Mouse (Mus musculus): ENCODE results near the gene Trmt10b. TPM values are rescaled to one million over a fixed set of nuclear protein-coding genes. Genes with fewer than 3 reads are reported as not detected.

Trmt10b gene
- total RNA-seq, 2 experiments from 2014 or later = 3.1 to 4.9 TPM

DNA sequence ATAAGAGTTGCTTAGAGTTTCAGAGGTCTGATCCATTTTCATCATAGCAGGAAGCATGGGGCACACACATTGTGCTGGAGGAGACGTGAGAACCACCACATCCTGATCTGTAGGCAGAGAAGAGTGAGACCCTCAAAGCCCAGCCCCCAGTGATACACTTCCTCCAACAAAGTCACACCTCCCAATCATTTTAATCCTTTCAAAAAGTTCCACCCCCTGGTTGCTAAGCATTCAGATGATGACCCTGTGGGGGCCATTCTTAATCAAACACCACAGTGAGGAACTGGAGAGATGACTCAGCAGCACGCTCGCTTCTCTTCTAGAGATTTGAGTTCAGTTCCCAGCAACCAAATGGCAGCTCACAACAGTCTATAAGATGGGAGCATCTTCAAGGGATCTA lies 35.5 kb downstream of the Trmt10b start:
- DNase-seq = no peak

GRCm38 (mm10) chr4:45341226-45341625 lies 44.3 kb downstream of the Trmt10b start:
- intact Hi-C loops (cut with DNase I; ENCODE audit: low total_unique reads) = no loop called here
- no peak for DNase-seq

More for the DNA sequence above, 35.5 kb downstream of the Trmt10b start:
- intact Hi-C loops (cut with DNase I; ENCODE audit: low total_unique reads) = no loop called here

- peak; percentile 95 for DNase-seq
- intact Hi-C loops (cut with DNase I; ENCODE audit: low total_unique reads) = no loop called here
These were observed 44.8 kb downstream of the Trmt10b start, which contains the start of gene Dcaf10 for GRCm38 (mm10) chr4:45341669-45342249. Dcaf10 (plus strand) TSS chr4:45342101.

DNA sequence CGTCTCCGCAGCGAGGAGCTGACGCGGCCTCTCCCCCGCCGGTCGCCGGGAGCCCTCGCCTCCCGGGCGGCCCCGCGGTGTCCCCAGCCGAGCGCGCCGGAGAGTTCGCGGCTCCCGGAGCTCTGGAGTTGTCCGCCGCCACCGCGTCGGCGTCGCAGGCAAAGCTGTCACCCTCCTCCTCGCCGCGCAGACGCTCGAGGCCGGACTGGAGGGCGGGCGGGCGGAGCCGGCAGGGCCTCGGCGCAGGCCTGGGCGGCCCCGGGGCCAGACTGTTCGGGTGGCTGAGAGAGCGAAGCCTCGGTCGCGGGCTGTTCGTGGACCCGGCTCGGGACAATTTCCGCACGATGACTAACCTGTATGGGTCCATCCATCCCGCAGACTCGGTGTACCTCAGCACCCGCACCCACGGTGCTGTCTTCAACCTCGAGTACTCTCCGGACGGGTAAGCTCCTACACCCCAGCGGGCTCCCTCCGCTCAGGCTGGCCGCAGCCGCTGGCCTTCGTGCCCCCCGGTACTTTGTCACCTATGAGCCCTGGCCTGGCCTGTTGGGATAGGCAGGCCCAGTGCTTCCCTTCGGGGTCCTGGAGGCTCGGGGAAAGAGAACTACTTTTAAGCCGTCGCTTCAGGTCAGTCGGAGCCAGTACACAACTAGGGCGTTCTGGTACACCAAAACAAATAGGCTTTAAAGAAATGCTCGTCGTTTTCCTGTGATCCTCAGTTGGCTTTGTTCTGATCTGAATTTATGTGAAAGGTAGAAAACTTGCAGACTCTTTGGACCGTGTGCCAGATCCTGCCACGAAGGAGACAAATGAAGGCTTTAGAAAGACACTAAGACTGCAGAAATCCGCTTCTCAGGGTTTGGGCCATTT lies 45.6 kb downstream of the Trmt10b start, which contains the start of gene Exosc3:
Gene Exosc3, minus strand, starts transcription at position 447 of the 870 bp plus-strand sequence.
- DNase-seq = peak; percentile 50
- intact Hi-C loops (cut with DNase I; ENCODE audit: low total_unique reads) = no loop called here

DNA sequence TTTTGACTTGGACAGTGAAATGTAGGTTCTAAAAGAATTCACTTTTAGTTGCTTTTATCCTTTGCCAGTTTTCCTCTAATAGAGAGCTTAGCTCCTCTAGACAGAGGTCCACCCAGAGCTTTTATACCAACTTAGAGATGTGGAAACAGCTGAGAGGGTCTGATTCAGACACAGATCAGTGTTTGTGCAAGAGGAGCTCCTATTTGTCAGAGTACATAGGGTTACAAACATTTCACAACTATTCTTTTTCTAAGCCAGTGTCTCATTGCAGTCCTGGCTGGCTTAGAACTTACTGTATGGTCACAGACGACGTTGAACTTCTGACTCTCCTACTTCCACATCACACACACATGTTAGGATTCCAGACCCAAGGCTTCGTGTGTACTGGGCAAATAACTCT lies 59.7 kb downstream of the Trmt10b start:
- intact Hi-C loops (cut with DNase I; ENCODE audit: low total_unique reads) = no loop called here
- no peak for DNase-seq

Other genes with a start within 250 kb of the Trmt10b start
- 1 to 10 TPM; 3.3 to 4.3 TPM for gene Fbxo10, start 212.5 kb upstream of the Trmt10b start, total RNA-seq (2021)
- gene Tomm5, start 189.0 kb upstream of the Trmt10b start, total RNA-seq (2021) = 10 to 100 TPM; 68.0 to 69.5 TPM
- gene Frmpd1, start 112.3 kb upstream of the Trmt10b start, total RNA-seq (2021) = 1 to 10 TPM; 1.9 to 2.5 TPM
- gene Dcaf10, start 45.0 kb downstream of the Trmt10b start, total RNA-seq (2021) = 10 to 100 TPM; 11.9 to 12.2 TPM
- gene Exosc3, start 45.6 kb downstream of the Trmt10b start, total RNA-seq (2021) = 10 to 100 TPM in 1 of 2 experiments, 1 to 10 TPM in 1; 8.2 to 11.7 TPM
- 10 to 100 TPM; 63.3 to 65.6 TPM for gene Slc25a51, start 111.6 kb downstream of the Trmt10b start, total RNA-seq (2021)
- 1 to 10 TPM; 6.7 to 7.8 TPM for gene Shb, start 235.3 kb downstream of the Trmt10b start, total RNA-seq (2021)

Data from gastrocnemius, postnatal 14 days (tissue).